ENCODE assay signal across 27 mouse cellular contexts in genomic region chr11:63845379-63845778, GRCm38 (mm10).
"Had no signal": no experiment of that assay in that cellular context is flagged by ENCODE, and none has a peak within 500 bp of the region (broad histone marks: within the 10 kb centered on the region; RNA-seq: fewer than 3 reads in every experiment).

No protein-coding gene starts in this region.

- ATAC-seq: liver, embryonic 12.5 days; midbrain, embryonic 13.5 days; midbrain, embryonic 15.5 days; midbrain, embryonic 16.5 days had no signal

- H3K4me3 ChIP-seq: left cerebral cortex, adult 2 months; limb, embryonic 10.5 days; limb, embryonic 12.5 days; limb, embryonic 13.5 days; limb, embryonic 15.5 days; liver, embryonic 12.5 days; liver, embryonic 13.5 days; liver, embryonic 15.5 days; lung, embryonic 15.5 days; megakaryocyte, embryonic 14.5 days; midbrain, embryonic 10.5 days; midbrain, embryonic 12.5 days; midbrain, embryonic 13.5 days; midbrain, embryonic 15.5 days; myocyte; neural tube, embryonic 12.5 days; neural tube, embryonic 13.5 days had no signal

- H3K9me3 ChIP-seq: limb, embryonic 10.5 days; limb, embryonic 13.5 days; limb, embryonic 15.5 days; liver, embryonic 12.5 days; liver, embryonic 13.5 days; liver, embryonic 15.5 days; lung, embryonic 15.5 days; midbrain, embryonic 10.5 days; midbrain, embryonic 12.5 days; midbrain, embryonic 13.5 days; midbrain, embryonic 15.5 days; neural tube, embryonic 12.5 days; neural tube, embryonic 13.5 days had no signal

- H3K4me2 ChIP-seq: limb, embryonic 15.5 days; liver, embryonic 11.5 days; liver, embryonic 12.5 days; liver, embryonic 13.5 days; liver, embryonic 15.5 days; lung, embryonic 14.5 days; lung, embryonic 15.5 days; midbrain, embryonic 11.5 days; midbrain, embryonic 12.5 days; midbrain, embryonic 13.5 days; midbrain, embryonic 15.5 days; neural tube, embryonic 12.5 days; neural tube, embryonic 13.5 days had no signal

- H3K27ac ChIP-seq: left cerebral cortex, adult 2 months; liver, embryonic 12.5 days; liver, embryonic 13.5 days; liver, embryonic 14.5 days; liver, embryonic 15.5 days; lung, embryonic 15.5 days; macrophage; midbrain, embryonic 10.5 days; midbrain, embryonic 12.5 days; midbrain, embryonic 13.5 days; midbrain, embryonic 15.5 days; neural tube, embryonic 12.5 days had no signal

- H3K4me1 ChIP-seq: liver, embryonic 12.5 days; liver, embryonic 13.5 days; liver, embryonic 15.5 days; lung, embryonic 15.5 days; megakaryocyte, embryonic 14.5 days; midbrain, embryonic 13.5 days; midbrain, embryonic 15.5 days had no signal

- H3K27me3 ChIP-seq: liver, embryonic 12.5 days; liver, embryonic 13.5 days; liver, embryonic 15.5 days; lung, embryonic 15.5 days; megakaryocyte, embryonic 14.5 days; midbrain, embryonic 12.5 days; midbrain, embryonic 13.5 days; midbrain, embryonic 15.5 days; neural tube, embryonic 12.5 days; neural tube, embryonic 13.5 days had no signal

- H3K9ac ChIP-seq: limb, embryonic 12.5 days; limb, embryonic 13.5 days; limb, embryonic 15.5 days; liver, embryonic 12.5 days; liver, embryonic 13.5 days; liver, embryonic 14.5 days; liver, embryonic 15.5 days; lung, embryonic 14.5 days; lung, embryonic 15.5 days; midbrain, embryonic 12.5 days; midbrain, embryonic 13.5 days; midbrain, embryonic 15.5 days; neural tube, embryonic 12.5 days; neural tube, embryonic 13.5 days had no signal

- H3K36me3 ChIP-seq: limb, embryonic 10.5 days; limb, embryonic 12.5 days; limb, embryonic 13.5 days; limb, embryonic 15.5 days; liver, embryonic 12.5 days; liver, embryonic 13.5 days; liver, embryonic 15.5 days; lung, embryonic 15.5 days; midbrain, embryonic 10.5 days; midbrain, embryonic 12.5 days; midbrain, embryonic 13.5 days; midbrain, embryonic 15.5 days; neural tube, embryonic 12.5 days; neural tube, embryonic 13.5 days had no signal

- DNase-seq: left cerebral cortex, postnatal 4 days; liver, embryonic 13.5 days; lung, adult 2 months; lung, embryonic 14.5 days; lung, postnatal 10 days; lung, postnatal 4 days had no signal
